Mouse (Mus musculus) forebrain, postnatal 0 days (tissue): ENCODE data around the gene BC017158. TPM values are rescaled to one million over a fixed set of nuclear protein-coding genes. Genes with fewer than 3 reads are reported as not detected.
A peak's percentile ranks its signal among the peaks of the same experiment; 100 is the strongest.
"Not testable (repeated sequence)": the region's sequence is repeated elsewhere in the genome, so short reads cannot be mapped to it uniquely, and the experiment has no call there.

Source experiments
- ATAC-seq: fragments of 200-750 bp; cut with Nextera tagmentation; 2 replicates; pipeline ENCODE4 v1.8.0; 2017; ENCODE audit warnings: mild to moderate bottlenecking, moderate library complexity
- DNase-seq: peaks from one replicate; pipeline ENCODE4 v3.0.0-alpha.2; 2015
- H3K27ac ChIP-seq: fragments of 300-500 bp; sonication (generic); 2 replicates; pipeline ENCODE4 v1.5.1; 2014; ENCODE audit warnings: low read depth, mild to moderate bottlenecking, antibody characterized with exemption, low read length, moderate library complexity, mixed read lengths
- H3K27me3 ChIP-seq: fragments of 300-500 bp; sonication (generic); 2 replicates; pipeline ENCODE4 v1.6.1; 2014; ENCODE audit warnings: mild to moderate bottlenecking, low read length, mixed read lengths; ENCODE audit not compliant: insufficient read depth
- H3K36me3 ChIP-seq: fragments of 300-500 bp; sonication (generic); 2 replicates; pipeline ENCODE4 v1.6.1; 2014; ENCODE audit warnings: mild to moderate bottlenecking, moderate library complexity; ENCODE audit not compliant: insufficient read depth
- H3K4me1 ChIP-seq: fragments of 300-500 bp; sonication (generic); 2 replicates; pipeline ENCODE4 v1.6.1; 2014; ENCODE audit warnings: antibody characterized with exemption; ENCODE audit not compliant: insufficient read depth
- H3K4me2 ChIP-seq: fragments of 300-500 bp; sonication (generic); 2 replicates; pipeline ENCODE4 v1.6.1; 2014; ENCODE audit warnings: low read depth, mild to moderate bottlenecking, moderate library complexity
- H3K4me3 ChIP-seq: fragments of 300-500 bp; sonication (generic); 2 replicates; pipeline ENCODE4 v1.5.1; 2014; ENCODE audit warnings: low read depth, low read length, mixed read lengths
- H3K9ac ChIP-seq: fragments of 300-500 bp; sonication (generic); 2 replicates; pipeline ENCODE4 v1.6.1; 2014; ENCODE audit warnings: mild to moderate bottlenecking
- H3K9me3 ChIP-seq: fragments of 300-500 bp; sonication (generic); 2 replicates; pipeline ENCODE4 v1.6.1; 2016; ENCODE audit warnings: low read length
- CTCF ChIP-seq: sonication (generic); IDR thresholded peaks from 2 replicates; pipeline ENCODE4 v1.5.1; 2016; ENCODE audit warnings: antibody characterized with exemption, control low read depth, low read depth
- WGBS: fragments of 180-500 bp; shearing (Covaris S2); extraction: QIAGEN DNeasy Blood & Tissue Kit; methylation state at CpG from one replicate; pipeline ENCODE4 v1.1.7; 2014; 5-methylcytosine and 5-hydroxymethylcytosine counted together
- polyA plus RNA-seq: library from polyadenylated mRNA; unstranded; fragments of >200 nt; fragmentation: Nextera tagmentation; extraction: Ambion mirVana; gene quantifications from 2 replicates; pipeline ENCODE4 v1.2.1, GENCODE M21; 2015
- total RNA-seq: library from RNA; depleted of rRNA; stranded (reverse); fragments of >200 nt; gene quantifications from 2 replicates; pipeline ENCODE4 v1.2.3, GENCODE M21; 2014; rRNA removed

Gene BC017158
- total RNA-seq (18.3 and 18.5 TPM in 2 replicates), polyA plus RNA-seq (10.6 and 14.4 TPM in 2 replicates)

DNA sequence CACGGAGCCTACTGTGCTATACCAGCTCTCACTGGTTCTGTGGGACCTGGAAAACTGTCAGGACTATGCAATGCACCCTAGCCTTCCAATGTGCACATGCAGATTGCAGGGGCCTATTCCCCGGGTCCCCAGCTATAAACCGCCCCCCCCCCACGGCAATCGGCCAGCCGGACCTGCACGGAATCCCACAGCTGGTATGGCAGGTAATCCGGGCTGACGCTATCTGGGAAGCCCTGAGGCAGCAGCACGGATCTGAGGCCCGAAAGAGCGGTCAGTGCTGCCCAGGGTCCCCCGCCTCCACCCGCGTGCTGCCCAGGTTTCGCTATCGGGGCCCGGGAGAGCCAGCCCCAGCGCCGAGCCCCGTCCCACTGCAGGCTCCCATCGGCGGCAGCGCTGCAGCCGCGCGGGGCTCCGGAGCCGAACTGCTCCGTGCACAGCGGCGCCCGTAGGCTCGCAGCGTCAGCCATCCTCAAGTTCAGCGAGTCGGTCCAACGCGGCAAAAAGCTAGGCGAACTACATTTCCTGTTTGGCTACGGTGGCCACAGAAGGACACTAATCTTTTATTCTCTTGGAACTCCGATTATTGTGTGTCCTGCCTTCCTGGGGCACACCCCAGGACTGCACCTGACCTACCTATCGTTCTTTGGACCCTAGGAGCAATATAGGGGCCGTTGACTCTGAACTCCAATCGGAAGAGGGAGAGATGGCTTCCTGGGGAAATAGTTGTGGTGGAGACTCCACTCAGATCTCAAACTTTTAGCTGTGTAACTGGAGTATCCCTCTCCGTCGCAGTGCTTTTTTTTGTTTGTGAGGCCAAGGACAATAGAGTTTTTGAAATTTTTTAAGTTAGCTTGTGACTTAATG is at the start of gene BC017158:
Gene BC017158 (minus strand): TSS at position 554 of the 864 bp plus-strand sequence.
- DNase-seq (peak; percentile 79), ATAC-seq (peak; percentile 78)
- Histone ChIP-seq H3K4me1 (peaks cover 11% of the 10 kb centered on the region), H3K9me3 (no peaks in the 10 kb centered on the region), H3K36me3 (0 out of 2 replicates have a peak, but pooled peaks cover 3% of the 10 kb centered on the region), H3K4me2 (peak within 1 kb of the TSS; percentile 68), H3K27me3 (no peaks in the 10 kb centered on the region), H3K4me3 (peak within 1 kb of the TSS; percentile 77), H3K27ac (peak within 1 kb of the TSS; percentile 75), H3K9ac (peak within 1 kb of the TSS; percentile 74)
- no peak for TF ChIP-seq CTCF
- 2% methylated on average over 47 of the region's 47 CpGs for WGBS

DNA sequence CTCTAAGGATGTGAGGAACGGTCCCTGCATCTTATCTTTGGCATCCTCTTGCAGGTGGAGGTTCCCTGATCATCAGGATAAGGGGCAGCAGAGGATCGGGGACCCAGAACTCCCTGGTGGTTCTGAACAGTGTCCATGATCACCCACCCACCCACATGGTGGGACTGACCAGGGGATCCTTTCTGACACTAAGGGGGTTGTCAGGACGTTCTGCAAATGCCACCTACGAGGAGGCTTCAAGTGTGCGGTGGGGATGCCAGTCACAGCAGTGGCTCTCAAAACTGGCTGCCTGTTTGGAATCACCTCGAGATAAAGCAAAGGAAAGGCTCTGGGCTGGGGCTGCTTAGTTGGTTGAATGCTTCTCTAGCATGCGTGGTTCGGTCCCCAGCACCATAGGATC is 49.0 kb upstream of the BC017158 start:
- 79% methylated on average over 8 of the region's 8 CpGs for WGBS
- ATAC-seq: no peak
- H3K4me1 ChIP-seq: no peaks in the 10 kb centered on the region
- H3K9ac ChIP-seq: no peak overlapping the region
- H3K4me2 ChIP-seq: no peak overlapping the region
- H3K27ac ChIP-seq: no peak overlapping the region
- 0 out of 2 replicates have a peak, but pooled peaks cover 3% of the 10 kb centered on the region for H3K9me3 ChIP-seq
- no peaks in the 10 kb centered on the region for H3K27me3 ChIP-seq
- DNase-seq: no peak
- no peaks in the 10 kb centered on the region for H3K36me3 ChIP-seq
- no peak for TF ChIP-seq CTCF
- H3K4me3 ChIP-seq: no peak overlapping the region

DNA sequence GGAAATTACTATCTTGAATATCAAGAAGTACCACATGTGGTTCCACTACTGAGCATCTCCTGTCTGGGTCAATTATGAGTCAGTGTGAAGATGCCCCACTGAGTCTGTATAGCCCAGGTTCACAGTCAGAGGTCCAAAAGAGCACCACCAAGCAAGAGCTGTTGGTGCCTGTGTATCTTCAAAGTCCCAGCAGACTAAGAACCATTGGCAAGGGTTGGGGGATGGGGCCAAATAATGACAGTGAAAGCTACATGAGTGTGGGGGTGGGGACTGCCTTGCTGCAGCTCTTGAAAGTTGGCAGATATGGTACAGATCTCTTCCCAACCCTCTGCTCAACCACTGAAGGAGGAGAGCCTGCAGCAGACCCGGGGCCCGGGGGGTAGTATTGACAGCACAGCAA is 48.6 kb upstream of the BC017158 start:
- Histone ChIP-seq H3K4me2 (no peak overlapping the region), H3K27me3 (no peaks in the 10 kb centered on the region), H3K4me1 (no peaks in the 10 kb centered on the region), H3K27ac (no peak overlapping the region), H3K4me3 (no peak overlapping the region), H3K36me3 (no peaks in the 10 kb centered on the region), H3K9ac (no peak overlapping the region), H3K9me3 (0 out of 2 replicates have a peak, but pooled peaks cover 3% of the 10 kb centered on the region)
- 56% methylated on average over 2 of the region's 2 CpGs for WGBS
- DNase-seq (no peak), ATAC-seq (no peak)
- no peak for TF ChIP-seq CTCF

DNA sequence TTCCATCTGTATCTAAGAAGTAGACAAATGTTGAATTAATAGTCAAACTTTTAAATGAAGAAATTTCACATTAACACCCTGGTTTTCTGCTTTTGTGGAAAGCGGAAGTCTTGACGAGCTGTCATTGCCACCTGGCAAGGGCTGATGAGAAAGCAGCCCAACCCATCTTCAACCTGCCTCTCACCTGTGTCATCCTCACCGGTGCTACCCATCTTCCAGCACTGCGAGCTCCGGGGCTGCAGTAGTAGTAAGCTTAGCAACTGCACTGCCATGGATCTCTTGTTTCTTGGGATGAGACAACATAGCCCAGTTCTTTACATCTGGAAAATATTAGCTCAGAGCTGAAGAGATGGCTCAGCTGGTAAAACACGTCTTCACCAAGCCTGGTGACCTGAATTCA is 47.7 kb upstream of the BC017158 start:
- Histone ChIP-seq H3K27me3 (no peaks in the 10 kb centered on the region), H3K27ac (no peak overlapping the region), H3K36me3 (no peaks in the 10 kb centered on the region), H3K9ac (no peak overlapping the region), H3K4me3 (no peak overlapping the region), H3K4me1 (no peaks in the 10 kb centered on the region), H3K4me2 (no peak overlapping the region), H3K9me3 (0 out of 2 replicates have a peak, but pooled peaks cover 3% of the 10 kb centered on the region)
- DNase-seq (no peak), ATAC-seq (no peak)
- no peak for TF ChIP-seq CTCF
- 84% methylated on average over 6 of the region's 6 CpGs for WGBS

DNA sequence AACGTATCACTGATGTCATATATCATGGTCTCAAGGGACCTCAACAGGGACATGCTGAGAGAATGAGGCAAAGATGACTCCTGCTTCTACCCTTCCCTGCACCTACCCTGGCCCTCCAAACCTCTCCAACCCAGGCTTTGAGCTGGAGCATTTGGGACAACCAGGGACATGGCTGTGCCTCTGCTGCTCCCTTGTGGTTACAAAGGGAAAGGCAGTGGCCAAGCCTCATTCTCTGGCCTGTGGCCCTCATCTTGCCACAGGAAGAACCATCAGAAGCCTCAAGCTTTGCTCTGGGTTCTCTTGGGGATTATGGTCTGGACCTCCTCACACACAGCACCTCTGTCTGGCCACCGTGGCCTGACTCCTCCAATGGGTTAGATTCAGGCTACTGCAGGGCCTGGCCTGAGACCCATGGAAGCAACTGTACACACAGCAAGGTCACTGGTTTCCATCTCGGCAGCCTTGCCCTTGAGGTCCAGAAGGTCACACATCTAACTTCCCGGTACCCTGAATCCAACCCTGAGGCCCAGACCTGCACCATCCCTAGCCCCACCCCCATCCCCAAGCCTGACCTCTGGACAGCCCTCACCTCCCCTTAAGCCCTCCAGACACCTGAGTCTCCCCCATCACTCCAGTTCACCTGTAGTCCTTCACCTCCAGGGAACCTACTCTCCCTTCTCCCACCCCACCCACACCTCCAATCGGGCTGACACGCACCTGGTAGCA is 47.1 kb upstream of the BC017158 start:
- 0 out of 2 replicates have a peak, but pooled peaks cover 3% of the 10 kb centered on the region for H3K9me3 ChIP-seq
- WGBS: 71% methylated on average over 6 of the region's 6 CpGs
- no peak overlapping the region for H3K9ac ChIP-seq
- DNase-seq (peak; percentile 78), ATAC-seq (peak; percentile 63)
- H3K27me3 ChIP-seq: no peaks in the 10 kb centered on the region
- TF ChIP-seq CTCF: peak; percentile 98
- H3K36me3 ChIP-seq: no peaks in the 10 kb centered on the region
- no peaks in the 10 kb centered on the region for H3K4me1 ChIP-seq
- no peak overlapping the region for H3K4me2 ChIP-seq
- no peak overlapping the region for H3K4me3 ChIP-seq
- no peak overlapping the region for H3K27ac ChIP-seq

DNA sequence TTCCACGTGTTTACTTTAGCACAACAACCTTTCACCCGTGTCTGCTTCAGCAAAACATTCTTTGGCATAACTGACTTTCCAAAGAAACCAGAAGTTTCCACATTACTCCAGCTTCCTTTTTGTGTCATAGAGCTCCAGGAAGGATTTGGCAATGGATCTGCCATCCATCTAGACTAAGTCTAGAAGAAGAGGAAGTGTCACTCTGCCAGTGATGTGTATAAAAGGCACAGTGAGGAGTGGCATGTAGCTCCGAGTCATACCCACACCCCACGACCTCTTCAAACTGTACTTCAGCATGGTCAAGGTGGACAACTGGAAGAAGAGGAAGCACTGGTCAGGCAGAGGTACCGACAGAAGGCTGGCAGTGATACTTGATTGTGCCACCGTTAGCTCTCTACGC is 46.5 kb upstream of the BC017158 start:
- H3K9ac ChIP-seq: no peak overlapping the region
- no peaks in the 10 kb centered on the region for H3K27me3 ChIP-seq
- no peaks in the 10 kb centered on the region for H3K36me3 ChIP-seq
- ATAC-seq (no peak), DNase-seq (no peak)
- no peaks in the 10 kb centered on the region for H3K4me1 ChIP-seq
- 85% methylated on average over 7 of the region's 7 CpGs for WGBS
- H3K4me3 ChIP-seq: no peak overlapping the region
- TF ChIP-seq CTCF: no peak
- 0 out of 2 replicates have a peak, but pooled peaks cover 3% of the 10 kb centered on the region for H3K9me3 ChIP-seq
- no peak overlapping the region for H3K27ac ChIP-seq
- H3K4me2 ChIP-seq: no peak overlapping the region

DNA sequence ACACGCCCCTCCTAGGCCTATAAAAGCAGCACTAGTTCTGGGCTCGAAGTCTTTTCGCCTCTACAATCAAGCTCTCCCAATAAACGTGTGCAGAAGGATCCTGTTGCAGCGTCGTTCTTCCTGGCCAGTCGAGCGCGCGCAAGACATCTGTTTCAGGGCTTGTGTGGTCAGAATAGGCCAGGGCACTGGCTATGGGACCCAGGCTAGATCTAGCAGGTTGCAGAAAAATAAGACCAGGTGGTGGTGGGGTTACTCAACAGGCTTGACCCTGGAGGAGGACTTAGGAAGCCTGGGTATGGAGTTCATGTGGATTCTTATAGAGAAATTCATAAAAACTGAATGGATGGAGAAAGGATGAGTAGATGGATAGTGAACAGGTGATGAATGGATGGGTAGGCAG is 44.7 kb upstream of the BC017158 start:
- not testable (repeated sequence) for ATAC-seq, H3K4me2 ChIP-seq, H3K4me1 ChIP-seq, H3K36me3 ChIP-seq, H3K27ac ChIP-seq, H3K4me3 ChIP-seq, H3K9me3 ChIP-seq, H3K27me3 ChIP-seq, H3K9ac ChIP-seq, DNase-seq
- 84% methylated on average over 7 of the region's 10 CpGs for WGBS

DNA sequence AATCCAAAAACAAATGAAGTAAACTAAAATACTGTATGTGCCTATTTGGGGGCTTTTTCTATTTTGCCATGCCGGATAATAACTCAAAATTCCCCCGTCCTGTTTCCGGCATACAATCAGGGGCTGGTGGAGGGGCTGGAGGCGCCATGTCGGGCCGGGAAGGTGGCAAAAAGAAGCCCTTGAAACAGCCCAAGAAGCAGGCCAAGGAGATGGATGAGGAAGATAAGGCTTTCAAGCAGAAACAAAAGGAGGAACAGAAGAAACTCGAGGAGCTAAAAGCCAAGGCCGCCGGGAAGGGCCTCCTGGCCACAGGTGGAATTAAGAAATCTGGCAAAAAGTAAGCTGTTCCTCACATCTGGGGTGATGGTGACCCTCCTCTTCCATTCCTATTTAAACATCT is 42.4 kb upstream of the BC017158 start:
- H3K4me2 ChIP-seq, H3K36me3 ChIP-seq, DNase-seq, H3K4me1 ChIP-seq, H3K27ac ChIP-seq, H3K4me3 ChIP-seq, H3K9ac ChIP-seq, ATAC-seq, H3K27me3 ChIP-seq, H3K9me3 ChIP-seq: not testable (repeated sequence)
- 81% methylated on average over 9 of the region's 9 CpGs for WGBS
